Mouse (Mus musculus) liver, adult 10 weeks (tissue): Measurements from ENCODE around the gene Cd72. TPM values are rescaled to one million over a fixed set of nuclear protein-coding genes. Genes with fewer than 3 reads are reported as not detected.

Experiments used
- polyA plus RNA-seq: library from polyadenylated mRNA; stranded (reverse); fragments of 350-450 nt; fragmentation: Illumina TruSeq; extraction: RNeasy Lipid Tissue Mini Kit (QIAGEN cat#74804); gene quantifications from one replicate; pipeline ENCODE4 v1.2.3, GENCODE M21; 2014; ENCODE audit warnings: low read depth, low replicate concordance

Cd72 gene
- polyA plus RNA-seq, result 3.3 TPM

DNA sequence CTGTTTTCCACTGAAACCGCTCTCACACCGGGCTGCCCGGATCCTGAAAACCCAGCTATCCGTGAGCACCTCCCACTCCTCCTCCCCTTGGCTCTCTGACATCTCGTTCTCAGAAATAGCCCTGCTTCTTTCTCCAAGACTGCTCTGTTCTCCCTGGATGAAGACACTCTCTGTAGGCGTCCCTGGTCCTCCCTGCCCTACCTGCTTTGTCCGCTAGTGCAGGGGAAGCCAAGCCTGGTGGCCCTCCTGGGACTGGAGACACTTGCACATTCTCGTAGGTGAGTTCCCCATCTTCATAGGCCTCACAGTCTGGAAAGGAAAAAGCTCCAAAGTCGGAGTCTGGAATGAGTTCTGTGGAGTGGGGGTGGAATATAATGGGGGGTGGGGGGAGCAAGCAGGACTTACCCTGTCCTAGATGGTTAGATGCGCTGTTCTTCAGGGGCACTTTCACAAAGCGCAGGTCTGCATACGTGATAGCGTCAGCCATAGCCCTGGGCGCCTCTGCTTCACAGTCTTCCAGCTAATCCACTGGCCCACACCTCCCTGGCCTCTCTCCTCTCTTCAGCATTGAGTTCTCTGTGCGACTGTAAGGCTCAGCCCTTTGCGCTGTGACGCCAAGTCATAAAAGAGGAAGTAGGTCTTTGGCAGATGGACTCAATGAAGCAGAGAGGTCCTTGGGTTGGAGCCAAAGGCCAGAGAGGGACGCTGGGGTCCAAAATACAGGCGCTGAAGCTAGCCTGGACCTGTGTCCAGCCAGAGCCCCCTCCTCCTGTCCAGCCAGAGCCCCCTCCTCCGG, at the start of gene Cd72:
Gene Cd72 (minus strand): TSS at position 588 of the 796 bp plus-strand sequence.

DNA sequence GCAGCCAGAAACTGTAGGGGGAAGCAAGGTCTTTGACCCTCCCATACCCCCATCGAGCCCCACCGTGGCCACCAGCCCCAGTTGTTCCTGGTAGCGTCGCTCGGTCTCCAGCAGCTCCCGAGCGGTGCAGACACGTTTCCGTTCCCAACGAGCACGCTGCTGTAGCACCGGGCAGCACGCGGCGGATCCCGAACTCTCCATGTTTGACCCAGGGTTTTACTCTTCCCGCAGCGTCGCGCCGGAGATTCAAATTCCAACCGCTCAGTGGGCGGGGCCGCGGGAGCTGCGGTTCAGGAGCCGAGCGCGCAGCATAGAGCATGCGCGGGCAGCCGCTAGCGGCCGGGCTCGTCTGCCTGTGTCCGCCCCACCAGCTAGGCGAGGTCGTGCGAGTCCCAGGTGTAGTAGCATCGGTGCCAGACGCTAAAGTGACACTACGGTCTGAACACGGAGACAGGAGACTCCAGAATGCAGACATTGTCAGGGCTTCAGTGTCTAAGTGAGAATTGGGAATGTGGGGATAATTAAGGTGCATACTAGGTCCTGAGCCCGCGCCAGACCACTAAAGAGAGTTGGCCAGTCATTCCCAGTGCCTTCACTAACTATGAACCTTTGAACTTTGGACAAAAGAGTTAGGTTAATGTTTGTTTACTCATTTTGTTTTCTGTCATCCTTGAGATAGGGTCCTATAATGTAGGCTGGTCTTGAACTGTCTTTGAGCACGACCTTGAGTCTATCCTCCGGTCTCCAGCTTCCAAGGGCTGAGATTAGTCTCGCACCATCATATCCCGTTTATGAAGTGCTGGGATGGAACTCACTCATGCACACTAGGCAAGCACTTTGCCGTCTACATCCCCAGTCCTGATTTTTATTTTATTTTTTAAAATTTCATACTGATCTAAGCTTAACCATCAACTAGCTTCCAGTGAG, 45.2 kb upstream of the Cd72 start, which contains the start of gene Arhgef39:
Gene Arhgef39 (minus strand): TSS at position 289 of the 927 bp plus-strand sequence.

DNA sequence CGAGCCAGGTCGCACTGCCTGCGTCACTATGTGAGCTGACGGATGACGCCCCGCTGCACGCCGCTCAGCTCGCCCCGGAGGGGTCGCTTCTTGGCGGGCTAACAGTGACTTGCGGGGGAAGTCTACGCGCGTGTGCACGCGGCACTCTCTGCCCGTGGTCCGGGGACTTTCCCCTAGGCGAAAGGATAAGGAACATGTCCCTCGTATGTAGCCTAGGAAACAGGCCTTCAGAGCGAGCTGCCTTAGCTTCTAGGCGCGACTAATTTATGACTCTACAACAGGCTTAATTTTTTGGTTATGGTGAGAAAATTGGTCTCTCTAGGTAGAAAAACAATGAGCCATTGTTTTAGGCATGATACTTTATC, 38.4 kb upstream of the Cd72 start, which contains the start of gene Ccdc107:
Gene Ccdc107 (plus strand): TSS at position 80 of the 365 bp plus-strand sequence.

DNA sequence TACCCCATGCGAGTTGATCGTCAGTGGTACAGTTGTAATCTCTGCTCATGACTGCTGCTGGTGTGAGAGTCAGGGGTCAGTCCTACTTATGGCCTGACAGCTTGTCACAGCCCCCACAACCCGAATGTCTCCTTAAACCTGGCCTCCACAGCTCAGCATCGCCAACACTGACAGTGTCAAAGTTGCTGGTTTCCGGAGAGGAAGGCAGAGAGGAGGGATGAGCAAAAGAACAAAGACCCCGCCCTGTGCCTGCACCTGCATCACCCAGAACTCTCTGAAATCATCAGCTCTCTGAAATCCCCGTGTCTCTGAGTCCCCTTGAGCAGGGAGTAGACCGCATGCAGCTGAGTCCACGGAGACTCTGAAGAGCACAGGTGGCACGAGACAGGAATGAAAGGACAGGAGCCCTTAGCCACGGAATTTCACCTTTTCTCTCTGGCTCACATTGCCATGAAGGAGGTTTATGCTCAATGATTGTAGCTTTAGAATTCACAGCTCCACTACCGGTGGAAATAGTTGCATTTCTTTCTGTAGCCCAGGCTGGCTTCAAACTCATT, 29.2 kb upstream of the Cd72 start, which contains the start of gene Sit1:
Gene Sit1 (minus strand): TSS at position 200 of the 557 bp plus-strand sequence.

DNA sequence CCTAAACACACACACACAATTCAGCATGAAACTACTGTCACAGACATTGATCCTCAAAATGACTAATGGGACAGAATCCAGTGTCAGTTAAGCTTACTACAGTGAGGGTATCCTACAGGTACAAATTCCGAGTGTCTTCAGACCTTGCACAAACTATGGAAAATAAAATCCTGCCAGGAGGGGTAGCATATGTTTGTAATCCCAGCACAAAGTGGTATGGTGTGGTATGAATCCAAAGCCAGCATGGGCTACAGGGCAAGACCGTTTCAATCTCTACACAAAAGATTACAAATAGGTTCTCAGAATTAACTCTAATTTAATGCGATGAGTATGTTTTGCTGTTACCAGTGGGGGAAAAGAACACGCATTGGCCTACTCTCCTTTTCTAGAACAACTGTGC, 12.8 kb downstream of the Cd72 start, which contains the start of gene Tesk1:
Gene Tesk1 (plus strand): TSS at position 301 of the 400 bp plus-strand sequence.

DNA sequence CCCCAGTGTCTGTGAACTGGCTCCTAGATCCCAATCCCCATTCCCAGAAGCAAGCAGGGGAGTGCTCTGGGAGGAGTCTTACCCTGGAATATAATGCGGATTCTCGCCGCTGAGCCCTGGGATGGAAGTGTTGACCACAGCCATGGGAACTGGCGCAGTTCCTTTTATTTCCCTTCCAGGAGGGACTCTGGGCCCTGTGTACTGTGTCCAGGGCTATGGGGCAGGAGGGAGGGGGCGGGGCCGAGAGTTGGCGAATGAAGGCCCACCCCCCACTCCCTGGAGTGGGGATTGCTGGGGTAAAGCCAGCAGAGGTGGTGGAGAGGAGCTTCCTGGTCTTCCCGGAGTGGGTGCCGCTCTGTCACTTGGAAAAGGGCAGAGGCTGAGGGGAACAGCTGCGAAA, 25.5 kb downstream of the Cd72 start, which contains the start of gene Fam166b:
Gene Fam166b (minus strand): TSS at position 189 of the 400 bp plus-strand sequence.

Other genes with a start within 250 kb of the Cd72 start
- 0.37 TPM for gene Atp8b5, start 187.5 kb downstream of the Cd72 start, polyA plus RNA-seq
- gene Rusc2, start 72.6 kb downstream of the Cd72 start, polyA plus RNA-seq, result 0.21 TPM
- gene Fam166b, start 25.5 kb downstream of the Cd72 start, polyA plus RNA-seq, result not detected
- gene Tesk1, start 12.7 kb downstream of the Cd72 start, polyA plus RNA-seq, result 0.37 TPM
- gene Sit1, start 29.1 kb upstream of the Cd72 start, polyA plus RNA-seq, result not detected
- gene Ccdc107, start 38.3 kb upstream of the Cd72 start, polyA plus RNA-seq, result 19.9 TPM
- not detected for gene Arhgef39, start 45.1 kb upstream of the Cd72 start, polyA plus RNA-seq
- not detected for gene Car9, start 52.3 kb upstream of the Cd72 start, polyA plus RNA-seq
- gene Tpm2, start 69.1 kb upstream of the Cd72 start, polyA plus RNA-seq, result 3.7 TPM
- gene Creb3, start 107.7 kb upstream of the Cd72 start, polyA plus RNA-seq, result 14.6 TPM
- gene Tln1, start 108.1 kb upstream of the Cd72 start, polyA plus RNA-seq, result 14.8 TPM
- gene Rgp1, start 124.1 kb upstream of the Cd72 start, polyA plus RNA-seq, result 5.0 TPM
- 2.2 TPM for gene Gba2, start 124.2 kb upstream of the Cd72 start, polyA plus RNA-seq
- not detected for gene Msmp, start 129.9 kb upstream of the Cd72 start, polyA plus RNA-seq
- 17.8 TPM for gene Npr2, start 177.3 kb upstream of the Cd72 start, polyA plus RNA-seq
- gene Spag8, start 199.0 kb upstream of the Cd72 start, polyA plus RNA-seq, result not detected
- 23.0 TPM for gene Hint2, start 201.8 kb upstream of the Cd72 start, polyA plus RNA-seq
- gene Tmem8b, start 214.3 kb upstream of the Cd72 start, polyA plus RNA-seq, result 0.72 TPM
- gene Fam221b, start 214.5 kb upstream of the Cd72 start, polyA plus RNA-seq, result not detected
- not detected for gene Olfr70, start 246.2 kb upstream of the Cd72 start, polyA plus RNA-seq